Comparison of ENCODE assay signal across 11 mouse cellular contexts in genomic region chr8:116945169-116945910, GRCm38 (mm10). TPM values are rescaled to one million over a fixed set of nuclear protein-coding genes. Genes with fewer than 3 reads are reported as not detected.
DNase-seq lines count a peak whose midpoint lies in the region; ATAC-seq lines count a peak whose summit lies in the region.
"Had no signal": no experiment of that assay in that cellular context is flagged by ENCODE, and none has a peak within 500 bp of the region (broad histone marks: within the 10 kb centered on the region; RNA-seq: fewer than 3 reads in every experiment).

No protein-coding gene starts in this region.

- WGBS in kidney, embryonic 15.5 days: 82% methylated on average over 9 of the region's 9 CpGs
- 37% methylated on average over 9 of the region's 9 CpGs for WGBS in liver, embryonic 12.5 days (ENCODE audit: insufficient replicate concordance)

- no peaks in the 10 kb centered on the region for H3K27me3 ChIP-seq in erythroblast, embryonic 14.5 days (ENCODE audit: control insufficient read depth)
- no peaks in the 10 kb centered on the region for H3K27me3 ChIP-seq in kidney, embryonic 15.5 days
- no peaks in the 10 kb centered on the region for H3K27me3 ChIP-seq in liver, embryonic 12.5 days (replicated peaks)
- H3K27me3 ChIP-seq: forebrain, embryonic 12.5 days had no signal

- no peak overlapping the region for H3K9ac ChIP-seq in kidney, embryonic 15.5 days
- peak overlapping the region; percentile 22; the same call in 1 of the 2 replicates for H3K9ac ChIP-seq in liver, embryonic 12.5 days
- H3K9ac ChIP-seq: forebrain, embryonic 12.5 days had no signal

- DNase-seq in kidney, postnatal 4 days: no peak
- peak; percentile 36 for DNase-seq in ES-CJ7 (ENCODE audit: low read depth, low spot score)
- no peak for DNase-seq in spleen, postnatal 36 days (ENCODE audit: low spot score in 2 of 2)
- DNase-seq in frontal cortex, adult 2 months (ENCODE audit: extremely low spot score in 1 of 2, low spot score in 1 of 2): no peak
- DNase-seq: cerebellum, adult 11 months; gastrocnemius, postnatal 25 days had no signal

- H3K27ac ChIP-seq in kidney, embryonic 15.5 days: no peak overlapping the region
- H3K27ac ChIP-seq in liver, embryonic 12.5 days: peak overlapping the region; percentile 81
- H3K27ac ChIP-seq: forebrain, embryonic 12.5 days had no signal

- no peak overlapping the region for H3K4me2 ChIP-seq in kidney, embryonic 15.5 days
- H3K4me2 ChIP-seq in liver, embryonic 12.5 days: peak overlapping the region; percentile 98

- H3K36me3 ChIP-seq in erythroblast, embryonic 14.5 days (ENCODE audit: control insufficient read depth): peaks cover 16% of the 10 kb centered on the region
- peaks cover 11% of the 10 kb centered on the region for H3K36me3 ChIP-seq in kidney, embryonic 15.5 days
- peaks cover 14% of the 10 kb centered on the region for H3K36me3 ChIP-seq in liver, embryonic 12.5 days

- ATAC-seq in erythroblast, adult 5-6 weeks (replicated peaks; ENCODE audit: low FRiP score, poor library complexity, severe bottlenecking): no peak
- ATAC-seq in kidney, embryonic 15.5 days (replicated peaks; ENCODE audit: low FRiP score): no peak
- peak; percentile 74 for ATAC-seq in liver, embryonic 12.5 days

- no peaks in the 10 kb centered on the region for H3K9me3 ChIP-seq in erythroblast, embryonic 14.5 days (ENCODE audit: control insufficient read depth, low read length)
- H3K9me3 ChIP-seq in kidney, embryonic 15.5 days (replicated peaks): no peaks in the 10 kb centered on the region
- H3K9me3 ChIP-seq in liver, embryonic 12.5 days (replicated peaks): no peaks in the 10 kb centered on the region
- H3K9me3 ChIP-seq: forebrain, embryonic 12.5 days had no signal

- peaks cover 56% of the 10 kb centered on the region for H3K4me1 ChIP-seq in erythroblast, embryonic 14.5 days (ENCODE audit: control insufficient read depth)
- H3K4me1 ChIP-seq in kidney, embryonic 15.5 days: peaks cover 31% of the 10 kb centered on the region
- H3K4me1 ChIP-seq in liver, embryonic 12.5 days: peaks cover 57% of the 10 kb centered on the region

- H3K4me3 ChIP-seq in erythroblast, embryonic 14.5 days (replicated peaks): peak overlapping the region; percentile 9
- H3K4me3 ChIP-seq in kidney, embryonic 15.5 days (replicated peaks): peak overlapping the region; percentile 98; the same call in 1 of the 2 replicates
- peak overlapping the region; percentile 95; the same call in 1 of the 2 replicates for H3K4me3 ChIP-seq in liver, embryonic 12.5 days
- H3K4me3 ChIP-seq: forebrain, embryonic 12.5 days had no signal

RNA-seq across cellular contexts. Expression of gene Atmin, which starts 2.1 kb away (rescaled TPM):
- 0.05 and 0.16 TPM in 2 replicates for polyA plus RNA-seq in erythroblast, embryonic 14.5 days (2012)
- total RNA-seq in erythroblast, adult 5-6 weeks (2015; ENCODE audit: low replicate concordance): 3.3 and 5.0 TPM in 2 replicates
- 2.8 and 3.9 TPM in 2 replicates for total RNA-seq in erythroblast, adult 5-6 weeks (2017; ENCODE audit: low replicate concordance)
- 11.3 and 12.3 TPM in 2 replicates for polyA plus RNA-seq in kidney, embryonic 15.5 days (2015; fragmentation: Nextera tagmentation; extraction: Ambion mirVana)
- polyA plus RNA-seq in liver, embryonic 12.5 days (2016; fragmentation: Nextera tagmentation; extraction: Ambion mirVana): 7.6 and 8.2 TPM in 2 replicates
- 31.6 and 33.1 TPM in 2 replicates for polyA plus RNA-seq in frontal cortex, adult 2 months (2012; rRNA removed)

RNA-seq across cellular contexts. Expression of gene Cenpn, which starts 23.8 kb away (rescaled TPM):
- 1.7 and 2.6 TPM in 2 replicates for polyA plus RNA-seq in erythroblast, embryonic 14.5 days (2012)
- 14.2 and 14.6 TPM in 2 replicates for total RNA-seq in erythroblast, adult 5-6 weeks (2015; ENCODE audit: low replicate concordance)
- total RNA-seq in erythroblast, adult 5-6 weeks (2017; ENCODE audit: low replicate concordance): 11.0 and 11.9 TPM in 2 replicates
- polyA plus RNA-seq in kidney, embryonic 15.5 days (2015; fragmentation: Nextera tagmentation; extraction: Ambion mirVana): 42.6 and 45.9 TPM in 2 replicates
- polyA plus RNA-seq in liver, embryonic 12.5 days (2016; fragmentation: Nextera tagmentation; extraction: Ambion mirVana): 37.3 and 41.1 TPM in 2 replicates
- 1.7 and 2.1 TPM in 2 replicates for polyA plus RNA-seq in frontal cortex, adult 2 months (2012; rRNA removed)

RNA-seq across cellular contexts. Expression of gene Cmc2, which starts 24.1 kb away (rescaled TPM):
- 12.0 and 20.2 TPM in 2 replicates for polyA plus RNA-seq in erythroblast, embryonic 14.5 days (2012)
- 12.5 and 20.0 TPM in 2 replicates for total RNA-seq in erythroblast, adult 5-6 weeks (2015; ENCODE audit: low replicate concordance)
- 26.9 and 35.7 TPM in 2 replicates for total RNA-seq in erythroblast, adult 5-6 weeks (2017; ENCODE audit: low replicate concordance)
- polyA plus RNA-seq in kidney, embryonic 15.5 days (2015; fragmentation: Nextera tagmentation; extraction: Ambion mirVana): 85.6 and 87.7 TPM in 2 replicates
- polyA plus RNA-seq in liver, embryonic 12.5 days (2016; fragmentation: Nextera tagmentation; extraction: Ambion mirVana): 83.5 and 87.1 TPM in 2 replicates
- polyA plus RNA-seq in frontal cortex, adult 2 months (2012; rRNA removed): 18.6 and 19.8 TPM in 2 replicates

RNA-seq across cellular contexts. Expression of gene 1700030J22Rik, which starts 33.4 kb away (rescaled TPM):
- 0.36 and 0.62 TPM in 2 replicates for polyA plus RNA-seq in erythroblast, embryonic 14.5 days (2012)
- total RNA-seq in erythroblast, adult 5-6 weeks (2015; ENCODE audit: low replicate concordance): not detected in 2 replicates
- not detected in 2 replicates for total RNA-seq in erythroblast, adult 5-6 weeks (2017; ENCODE audit: low replicate concordance)
- polyA plus RNA-seq in kidney, embryonic 15.5 days (2015; fragmentation: Nextera tagmentation; extraction: Ambion mirVana): 2.4 and 2.5 TPM in 2 replicates
- 0.66 and 0.92 TPM in 2 replicates for polyA plus RNA-seq in liver, embryonic 12.5 days (2016; fragmentation: Nextera tagmentation; extraction: Ambion mirVana)
- 5.8 and 6.0 TPM in 2 replicates for polyA plus RNA-seq in frontal cortex, adult 2 months (2012; rRNA removed)

RNA-seq across cellular contexts. Expression of gene Gcsh, which starts 48.0 kb away (rescaled TPM):
- 0.04 and 0.10 TPM in 2 replicates for polyA plus RNA-seq in erythroblast, embryonic 14.5 days (2012)
- total RNA-seq in erythroblast, adult 5-6 weeks (2015; ENCODE audit: low replicate concordance): 9.8 and 19.0 TPM in 2 replicates
- 9.8 and 11.2 TPM in 2 replicates for total RNA-seq in erythroblast, adult 5-6 weeks (2017; ENCODE audit: low replicate concordance)
- 174 and 176 TPM in 2 replicates for polyA plus RNA-seq in kidney, embryonic 15.5 days (2015; fragmentation: Nextera tagmentation; extraction: Ambion mirVana)
- 86.0 and 93.4 TPM in 2 replicates for polyA plus RNA-seq in liver, embryonic 12.5 days (2016; fragmentation: Nextera tagmentation; extraction: Ambion mirVana)
- 96.3 and 97.9 TPM in 2 replicates for polyA plus RNA-seq in frontal cortex, adult 2 months (2012; rRNA removed)

Comparison
In these comparisons a context has a peak if more than half of its experiments do, and no peak if none do; other contexts are left out.
1. H3K4me3 ChIP-seq: peak in every context shown above with its lines; median percentile 98 in kidney, embryonic 15.5 days; 95 in liver, embryonic 12.5 days; 9 in erythroblast, embryonic 14.5 days.
2. RNA of gene Cenpn, which starts 23.8 kb away (polyA plus RNA-seq): 42.6 to 45.9 TPM in kidney, embryonic 15.5 days and 37.3 to 41.1 TPM in liver, embryonic 12.5 days; 1.7 to 2.1 TPM in frontal cortex, adult 2 months and 1.7 to 2.6 TPM in erythroblast, embryonic 14.5 days; every median in the first group is over 10 times any median in the second.